Mouse (Mus musculus) stomach, postnatal 0 days (tissue): ENCODE results near the gene Nup107.

Experiments used
- CTCF ChIP-seq: IDR thresholded peaks from 2 replicates; pipeline ENCODE4 v1.5.1; 2016; ENCODE audit warnings: antibody characterized with exemption, low read depth, mild to moderate bottlenecking, moderate library complexity
- EP300 ChIP-seq: optimal IDR thresholded peaks from 2 replicates; pipeline ENCODE3; 2016; ENCODE audit warnings: antibody characterized with exemption

- TF ChIP-seq EP300: no peak
- no peak for TF ChIP-seq CTCF
These were observed 89.0 kb downstream of the Nup107 start for GRCm38 (mm10) chr10:117703506-117703905.
